Mouse (Mus musculus) large intestine, adult 2 months (tissue): Measurements from ENCODE around the gene Rhbdl1. TPM values are rescaled to one million over a fixed set of nuclear protein-coding genes. Genes with fewer than 3 reads are reported as not detected.
"Not testable (repeated sequence)": the region's sequence is repeated elsewhere in the genome, so short reads cannot be mapped to it uniquely, and the experiment has no call there.

ENCODE experiments used
- DNase-seq: peaks from one replicate; pipeline ENCODE4 v3.0.0-alpha.2; 2012; ENCODE audit warnings: low read depth, low spot score
- WGBS: fragments of 180-500 bp; shearing (Covaris S2); methylation state at CpG from one replicate; pipeline ENCODE4 v1.1.7; 2018; 5-methylcytosine and 5-hydroxymethylcytosine counted together
- polyA plus RNA-seq: library from polyadenylated mRNA; depleted of rRNA; stranded (reverse); fragments of >200 nt; gene quantifications from 2 replicates; pipeline ENCODE4 v1.2.3, GENCODE M21; 2012

Rhbdl1 gene
- polyA plus RNA-seq, 1 experiment = 4.1 TPM

DNA sequence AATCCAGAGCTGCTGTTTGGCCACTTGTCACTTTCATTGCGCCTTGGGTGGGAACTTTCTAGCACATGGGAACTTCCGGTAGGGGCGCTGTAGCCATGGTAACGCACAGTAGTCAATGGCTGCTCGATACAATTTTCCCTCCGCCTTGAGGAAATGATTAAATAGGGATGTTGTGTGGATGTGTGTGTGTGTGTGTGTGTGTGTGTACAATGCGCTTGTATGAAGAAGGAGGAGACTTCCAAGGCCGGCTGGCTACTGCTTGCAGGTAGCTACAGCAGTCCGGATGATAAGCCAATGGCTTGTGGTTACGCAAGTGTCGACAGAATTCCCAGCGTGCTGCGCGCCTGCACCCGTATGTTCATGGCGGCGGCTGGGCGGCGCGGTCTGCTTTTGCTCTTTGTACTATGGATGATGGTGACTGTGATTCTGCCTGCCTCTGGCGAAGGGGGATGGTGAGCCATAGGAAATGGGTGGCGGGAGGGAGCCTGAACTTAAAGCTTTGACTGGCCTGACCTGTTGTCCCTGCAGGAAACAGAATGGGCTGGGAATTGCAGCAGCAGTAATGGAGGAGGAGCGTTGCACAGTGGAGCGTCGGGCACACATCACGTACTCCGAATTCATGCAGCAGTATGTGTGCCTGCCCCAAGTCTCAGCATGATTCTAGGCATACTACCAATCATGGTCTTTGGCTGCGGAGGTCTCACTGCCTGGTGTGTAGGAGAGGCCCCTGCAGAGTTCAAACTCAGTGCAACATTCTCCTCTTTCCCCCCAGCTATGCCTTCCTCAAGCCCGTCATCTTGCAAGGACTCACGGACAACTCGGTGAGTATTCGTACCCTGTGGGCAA, 8.2 kb downstream of the Rhbdl1 start, which contains the start of gene Jmjd8:
Gene Jmjd8, plus strand, starts transcription at position 156 of the 846 bp plus-strand sequence.
- WGBS = under 1% methylated on average over 32 of the region's 32 CpGs
- DNase-seq = no peak

DNA sequence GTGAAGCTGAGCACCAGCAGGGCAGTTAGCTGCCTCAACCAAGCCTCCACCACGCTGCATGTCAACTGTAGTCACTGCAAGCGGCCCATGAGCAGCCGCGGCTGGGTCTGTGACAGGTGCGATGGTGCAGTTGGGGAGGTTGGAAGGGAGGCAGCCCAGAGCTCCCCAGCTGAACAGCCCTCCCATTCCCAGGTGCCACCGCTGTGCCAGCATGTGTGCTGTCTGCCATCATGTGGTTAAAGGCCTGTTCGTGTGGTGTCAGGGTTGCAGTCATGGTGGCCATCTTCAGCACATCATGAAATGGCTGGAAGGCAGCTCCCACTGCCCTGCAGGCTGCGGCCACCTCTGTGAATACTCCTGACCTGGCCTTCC, 8.9 kb downstream of the Rhbdl1 start:
- 79% methylated on average over 8 of the region's 8 CpGs for WGBS
- no peak for DNase-seq

DNA sequence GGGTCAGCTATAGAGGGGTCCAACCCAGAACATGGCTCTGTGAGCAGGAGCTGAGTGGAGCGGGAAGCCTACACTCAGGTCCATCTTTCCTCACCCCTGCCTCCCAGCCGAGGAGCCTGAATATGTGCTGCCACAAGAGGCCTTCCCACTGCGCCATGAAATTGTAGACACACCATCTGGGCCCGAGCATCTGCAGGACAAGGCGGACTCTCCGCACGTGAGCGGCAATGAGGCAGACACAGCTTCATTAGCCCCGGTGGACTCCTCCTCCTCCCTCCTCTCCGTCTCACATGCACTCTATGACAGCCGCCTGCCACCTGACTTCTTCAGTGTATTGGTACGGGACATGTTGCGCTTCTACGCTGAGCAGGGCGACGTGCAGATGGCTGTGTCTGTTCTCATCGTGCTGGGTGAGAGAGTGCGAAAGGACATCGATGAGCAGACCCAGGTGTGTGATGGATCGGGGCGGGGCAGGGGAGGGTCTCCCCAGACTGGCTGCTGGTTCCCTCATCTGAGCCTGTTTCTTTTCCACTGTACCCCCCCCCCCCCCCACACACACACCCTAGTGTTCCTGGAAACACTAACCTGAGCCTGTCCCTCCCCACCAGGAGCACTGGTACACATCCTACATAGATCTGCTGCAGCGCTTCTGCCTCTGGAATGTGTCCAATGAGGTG, 9.4 kb downstream of the Rhbdl1 start:
- 92% methylated on average over 22 of the region's 22 CpGs for WGBS
- no peak for DNase-seq

DNA sequence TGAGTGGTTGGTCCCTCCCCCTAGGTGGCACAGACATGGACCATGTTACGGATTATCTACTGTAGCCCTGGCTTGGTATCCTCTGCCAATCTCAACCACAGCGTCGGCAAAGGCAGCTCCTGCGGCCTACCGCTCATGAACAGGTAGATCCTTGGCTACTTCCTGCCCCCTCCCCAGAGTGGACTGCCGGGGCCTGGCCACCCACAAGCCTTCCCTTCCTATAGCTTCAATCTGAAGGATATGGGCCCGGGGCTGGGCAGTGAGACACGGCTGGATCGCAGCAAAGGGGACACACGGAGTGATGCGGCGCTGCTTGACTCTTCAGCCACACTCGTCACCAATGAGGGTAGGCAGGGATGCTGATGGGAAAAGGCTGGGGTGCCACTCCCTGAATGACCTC, 10.1 kb downstream of the Rhbdl1 start:
- no peak for DNase-seq
- WGBS = 92% methylated on average over 13 of the region's 13 CpGs

DNA sequence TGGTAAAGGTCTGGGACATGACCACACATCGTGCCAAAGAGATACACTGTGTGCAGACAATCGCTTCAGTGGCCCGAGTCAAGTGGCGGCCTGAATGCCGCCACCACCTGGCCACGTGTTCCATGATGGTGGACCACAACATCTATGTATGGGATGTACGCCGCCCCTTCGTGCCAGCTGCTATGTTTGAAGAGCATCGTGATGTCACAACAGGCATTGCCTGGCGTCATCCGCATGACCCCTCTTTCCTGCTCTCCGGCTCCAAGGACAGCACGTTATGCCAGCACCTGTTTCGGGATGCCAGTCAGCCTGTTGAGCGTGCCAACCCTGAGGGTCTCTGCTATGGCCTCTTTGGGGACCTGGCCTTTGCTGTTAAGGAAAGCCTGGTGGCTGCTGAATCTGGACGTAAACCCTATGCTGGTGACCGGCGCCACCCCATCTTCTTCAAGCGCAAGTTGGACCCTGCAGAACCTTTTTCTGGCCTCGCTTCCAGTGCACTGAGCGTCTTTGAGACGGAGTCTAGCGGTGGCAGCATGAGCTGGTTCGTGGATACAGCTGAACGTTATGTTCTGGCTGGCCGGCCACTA, 11.0 kb downstream of the Rhbdl1 start:
- no peak for DNase-seq
- 94% methylated on average over 27 of the region's 27 CpGs for WGBS

DNA sequence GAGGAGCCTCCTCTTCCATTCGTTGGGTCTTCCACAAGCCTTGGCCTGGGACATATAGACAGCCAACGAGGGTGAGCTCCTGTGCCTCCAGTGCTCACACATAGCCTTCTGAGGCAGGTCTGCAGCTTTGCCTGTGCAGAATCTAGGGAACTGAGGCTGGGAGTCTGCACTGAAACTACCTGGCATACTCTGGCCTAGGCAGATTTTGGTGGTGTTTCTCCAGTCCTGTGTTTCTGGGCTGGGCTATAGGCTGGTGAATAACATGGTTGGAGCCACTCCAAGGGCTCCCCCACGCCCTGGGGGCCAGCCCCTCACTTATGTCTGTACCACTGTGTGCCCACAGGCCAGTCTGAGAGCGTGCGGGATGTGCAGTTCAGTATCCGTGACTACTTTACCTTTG, 11.8 kb downstream of the Rhbdl1 start:
- DNase-seq = no peak
- 92% methylated on average over 6 of the region's 6 CpGs for WGBS

DNA sequence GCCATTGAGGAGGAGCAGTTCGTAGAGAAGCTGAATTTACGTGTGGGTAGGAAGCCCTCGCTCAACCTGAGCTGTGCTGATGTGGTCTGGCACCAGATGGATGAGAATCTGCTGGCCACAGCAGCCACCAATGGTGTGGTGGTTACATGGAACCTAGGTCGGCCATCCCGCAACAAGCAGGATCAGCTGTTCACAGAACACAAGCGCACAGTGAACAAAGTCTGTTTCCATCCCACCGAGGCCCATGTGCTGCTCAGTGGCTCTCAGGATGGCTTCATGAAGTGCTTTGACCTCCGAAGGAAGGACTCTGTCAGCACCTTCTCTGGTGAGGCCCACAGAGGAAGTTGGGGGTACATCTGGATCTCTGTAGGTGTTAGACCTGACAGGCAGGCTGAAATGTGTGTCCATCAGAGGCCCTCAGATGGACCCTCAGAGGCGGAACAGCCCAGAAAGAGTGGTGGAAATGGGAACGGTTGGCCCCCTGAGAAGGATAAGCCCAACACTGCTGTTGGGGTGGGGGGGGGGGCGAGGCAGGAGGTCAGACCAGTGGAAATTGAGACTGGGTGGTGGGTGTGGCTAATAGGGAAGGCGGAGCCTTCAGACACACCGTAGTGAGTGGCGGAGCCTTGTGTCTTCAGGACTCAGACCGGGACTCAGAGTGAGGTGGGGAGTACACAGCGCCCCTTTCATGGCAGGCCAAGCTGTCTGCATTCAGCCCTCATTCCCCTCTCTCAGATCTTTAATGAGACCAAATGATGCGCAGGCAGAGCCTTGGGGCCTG, 12.5 kb downstream of the Rhbdl1 start:
- no peak for DNase-seq
- WGBS = 71% methylated on average over 17 of the region's 17 CpGs

DNA sequence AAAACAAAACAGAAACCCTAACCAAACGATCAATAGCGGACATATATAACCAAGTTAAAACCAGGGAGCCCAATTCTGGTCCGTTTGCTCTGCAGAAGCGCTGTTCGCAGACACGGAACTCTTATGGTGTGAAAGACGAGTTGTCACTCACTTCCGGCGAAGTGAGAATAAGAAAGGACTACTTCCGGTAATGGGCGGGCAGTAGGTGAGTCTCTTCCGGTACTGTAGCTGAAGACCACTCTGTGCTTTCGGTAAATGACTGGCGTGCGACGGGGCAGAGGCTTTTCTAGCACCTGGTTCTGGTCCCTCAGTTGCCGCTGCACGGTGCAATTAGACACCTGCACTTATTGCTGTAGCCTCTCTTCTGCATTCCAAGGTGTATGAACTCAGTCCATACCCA, 13.6 kb downstream of the Rhbdl1 start, which contains the start of gene Wdr24:
Gene Wdr24, plus strand, starts transcription at position 176 of the 400 bp plus-strand sequence.
- under 1% methylated on average over 18 of the region's 18 CpGs for WGBS
- no peak for DNase-seq

DNA sequence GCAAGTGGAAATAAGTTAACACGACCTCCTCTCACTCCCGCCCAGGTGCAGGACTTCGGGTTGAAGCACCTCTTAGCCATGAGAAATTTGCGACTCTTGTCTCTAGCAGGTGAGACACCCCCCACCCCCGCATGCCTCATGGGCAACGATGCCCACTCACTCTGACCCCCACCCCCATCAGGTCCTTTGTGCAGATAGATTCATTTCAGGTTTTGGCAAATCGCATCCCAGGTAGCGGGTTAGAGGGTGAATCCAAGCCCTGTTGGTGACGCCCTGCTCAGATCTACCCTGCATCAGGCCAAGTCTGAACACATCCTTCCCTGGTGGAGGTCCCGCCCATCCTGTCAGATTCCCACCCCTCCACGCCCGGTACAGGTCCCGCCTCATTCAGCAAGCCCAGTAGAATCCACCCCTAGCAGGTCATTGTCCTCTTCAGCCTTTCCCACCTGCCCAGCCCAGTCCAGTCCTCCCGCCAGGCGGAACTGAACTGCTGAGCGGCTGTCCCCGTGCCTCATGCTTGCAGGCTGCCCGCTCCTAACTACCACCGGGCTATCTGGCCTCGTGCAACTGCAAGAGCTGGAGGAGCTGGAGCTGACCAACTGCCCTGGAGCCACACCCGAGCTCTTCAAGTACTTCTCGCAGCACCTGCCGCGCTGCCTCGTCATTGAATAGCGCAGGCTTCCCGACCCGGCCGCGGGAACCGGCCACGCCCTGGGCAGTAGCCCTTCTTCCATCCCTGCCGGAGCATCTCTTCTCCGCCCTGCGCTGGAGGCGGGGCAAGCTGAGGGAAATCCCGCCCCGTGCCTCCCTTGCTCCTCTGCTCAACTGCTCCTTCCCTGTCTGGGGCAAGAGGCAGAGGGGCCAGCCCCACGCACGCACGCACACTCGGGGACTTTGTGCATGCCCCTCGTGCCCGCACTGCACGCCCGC, 18.0 kb downstream of the Rhbdl1 start:
- 8% methylated on average over 46 of the region's 46 CpGs for WGBS
- DNase-seq = no peak

DNA sequence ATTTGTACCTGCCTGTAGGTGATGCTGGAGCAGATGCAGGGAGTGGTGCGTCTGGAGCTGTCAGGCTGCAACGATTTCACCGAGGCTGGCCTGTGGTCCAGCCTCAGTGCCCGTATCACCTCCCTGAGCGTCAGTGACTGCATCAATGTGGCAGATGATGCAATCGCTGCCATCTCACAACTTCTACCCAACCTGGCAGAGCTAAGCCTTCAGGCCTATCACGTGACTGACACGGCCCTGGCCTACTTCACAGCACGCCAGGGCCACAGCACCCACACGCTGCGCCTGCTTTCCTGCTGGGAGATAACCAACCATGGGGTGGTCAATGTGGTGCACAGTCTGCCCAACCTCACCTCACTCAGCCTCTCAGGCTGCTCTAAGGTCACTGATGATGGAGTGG, 19.4 kb downstream of the Rhbdl1 start:
- no peak for DNase-seq
- WGBS = 76% methylated on average over 11 of the region's 11 CpGs

DNA sequence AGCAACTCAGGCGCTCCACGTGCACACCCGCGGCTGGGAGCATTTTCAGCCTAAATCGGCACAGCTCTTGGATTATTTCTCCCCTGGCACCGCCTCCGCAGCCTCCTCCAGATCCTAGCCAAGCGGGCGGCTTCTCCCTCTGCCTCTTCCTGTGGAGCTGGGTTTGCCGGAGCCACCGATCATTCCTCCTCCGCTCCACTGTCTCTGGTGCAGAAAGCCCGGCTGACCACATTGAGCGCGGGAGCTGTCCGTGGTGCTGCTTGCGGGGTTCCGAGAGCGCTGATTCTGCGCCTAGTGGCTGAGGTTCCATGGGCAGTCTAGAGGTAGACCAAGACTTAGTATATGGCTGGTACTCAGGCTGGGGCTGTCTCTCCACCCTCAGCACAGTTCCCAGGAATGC, 23.6 kb downstream of the Rhbdl1 start:
- no peak for DNase-seq
- 4% methylated on average over 20 of the region's 20 CpGs for WGBS

DNA sequence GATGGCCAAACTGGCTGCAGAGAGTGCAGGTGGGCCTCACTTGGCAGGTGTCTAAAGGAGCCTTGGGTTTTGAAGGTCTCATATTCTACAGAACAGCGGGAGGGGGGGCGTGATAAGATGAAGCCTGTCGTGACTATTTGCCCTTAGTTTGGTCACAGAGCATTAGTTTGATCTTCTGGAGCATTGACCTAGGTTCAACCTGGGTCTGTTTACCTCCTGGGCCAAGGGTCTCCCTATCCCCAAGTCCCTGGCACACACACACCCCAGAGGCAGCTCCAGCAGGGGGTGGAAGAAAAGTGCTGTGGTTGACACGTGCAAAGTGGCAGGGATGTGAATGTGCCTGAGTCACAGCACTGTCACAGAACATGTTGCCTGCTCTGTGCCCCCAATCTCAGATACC, 26.2 kb downstream of the Rhbdl1 start:
- DNase-seq = no peak
- 67% methylated on average over 4 of the region's 4 CpGs for WGBS

DNA sequence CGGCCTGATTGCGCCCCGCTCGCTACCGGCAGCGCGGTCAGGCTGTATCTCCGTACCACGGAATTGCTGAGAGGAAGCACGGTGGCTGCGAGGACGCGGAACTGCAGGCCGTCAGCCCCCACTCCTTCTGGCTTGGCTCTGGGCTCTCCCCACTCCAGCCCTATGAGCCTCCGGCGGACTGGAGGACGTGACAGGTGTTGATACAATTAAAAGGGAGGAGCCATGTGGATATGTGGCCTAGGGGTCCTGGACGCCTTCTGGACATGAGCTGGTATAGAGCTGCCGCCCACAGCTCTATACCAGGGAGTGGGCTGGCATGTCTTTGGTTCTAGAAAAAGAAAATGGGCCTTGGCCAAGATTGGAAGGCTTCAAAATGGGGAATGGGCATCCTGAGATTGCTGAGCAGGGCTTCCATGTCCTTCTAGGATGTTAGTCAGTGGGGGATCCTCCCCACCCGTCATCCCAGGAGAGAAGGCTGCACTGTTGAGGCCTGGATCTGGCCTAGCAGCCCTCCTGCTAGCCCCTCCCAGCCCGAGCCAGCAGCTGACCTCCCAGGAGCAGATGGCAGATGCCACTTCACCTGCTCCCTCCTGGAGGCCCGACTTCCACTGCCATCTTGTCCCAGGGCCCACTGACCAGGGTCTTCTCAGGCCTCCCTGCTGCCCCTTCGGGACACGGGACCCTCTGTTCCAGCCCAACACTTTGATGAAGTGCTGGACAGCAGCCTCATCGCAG, 27.3 kb downstream of the Rhbdl1 start:
- DNase-seq = no peak
- WGBS = 16% methylated on average over 25 of the region's 25 CpGs

DNA sequence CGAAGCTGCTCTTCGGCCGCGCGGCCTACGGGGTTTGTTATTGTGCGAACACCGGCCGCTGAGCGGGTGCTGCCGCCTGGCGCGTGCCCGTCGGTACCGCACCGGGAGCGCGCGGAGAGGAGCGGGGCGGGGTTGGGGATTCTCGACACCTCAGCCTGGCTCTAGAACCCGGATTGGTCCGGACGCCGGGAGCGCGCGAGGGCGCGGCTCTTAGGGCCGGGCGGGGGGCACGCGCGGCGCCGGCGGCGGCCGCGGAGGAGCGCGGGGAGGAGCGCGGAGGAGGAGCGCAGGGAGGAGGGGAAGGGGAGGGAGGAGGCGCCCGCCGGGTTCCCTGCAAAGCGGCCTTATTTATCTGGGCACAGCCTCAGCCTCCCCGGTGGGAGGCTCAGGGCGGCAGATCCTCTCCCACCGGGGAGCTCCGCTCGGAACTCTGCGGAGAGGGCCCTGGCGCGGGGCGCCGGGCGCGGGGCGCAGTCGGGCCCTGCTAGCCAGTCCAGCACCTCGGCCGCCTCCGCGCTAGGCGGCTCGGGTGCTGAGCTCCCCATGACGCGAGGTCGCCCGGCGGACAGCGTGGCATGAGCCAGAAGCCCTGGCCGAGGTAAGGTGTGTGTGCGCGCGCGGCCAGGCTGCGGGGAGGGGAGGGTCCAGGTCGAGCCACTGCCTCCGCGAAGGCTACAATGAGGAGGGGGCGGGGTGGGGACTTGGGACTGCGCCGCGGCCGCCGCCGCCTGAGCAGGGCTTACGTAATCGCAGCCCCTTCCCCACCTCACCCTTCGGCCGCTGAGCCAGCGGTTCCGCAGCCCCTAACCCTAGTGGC, 28.1 kb downstream of the Rhbdl1 start, which contains the start of gene Fbxl16:
Gene Fbxl16, plus strand, starts transcription at position 297 of the 817 bp plus-strand sequence.
- 1% methylated on average over 87 of the region's 100 CpGs for WGBS

DNA sequence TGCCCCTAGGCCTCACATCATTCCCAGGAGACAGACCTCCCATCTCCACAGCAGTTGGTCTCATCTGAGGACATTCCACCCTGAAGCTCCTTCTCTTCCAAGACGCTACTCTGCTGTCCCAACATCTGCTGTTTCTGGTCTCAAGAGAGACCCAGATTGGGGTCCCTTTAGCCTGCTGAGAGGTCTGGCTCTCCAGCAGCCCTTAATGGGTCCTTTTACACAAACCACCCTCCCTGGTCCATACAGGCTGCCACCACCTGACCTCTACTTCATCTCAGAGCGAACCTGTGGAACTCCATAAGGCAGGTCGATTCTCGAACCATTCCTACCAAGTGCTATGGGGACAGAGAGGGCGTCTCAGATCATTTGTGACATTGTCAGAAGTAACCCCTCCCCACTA, 29.1 kb downstream of the Rhbdl1 start:
- 54% methylated on average over 5 of the region's 5 CpGs for WGBS
- DNase-seq = no peak

More for the DNA sequence above, 28.1 kb downstream of the Rhbdl1 start, which contains the start of gene Fbxl16:
- no peak for DNase-seq

DNA sequence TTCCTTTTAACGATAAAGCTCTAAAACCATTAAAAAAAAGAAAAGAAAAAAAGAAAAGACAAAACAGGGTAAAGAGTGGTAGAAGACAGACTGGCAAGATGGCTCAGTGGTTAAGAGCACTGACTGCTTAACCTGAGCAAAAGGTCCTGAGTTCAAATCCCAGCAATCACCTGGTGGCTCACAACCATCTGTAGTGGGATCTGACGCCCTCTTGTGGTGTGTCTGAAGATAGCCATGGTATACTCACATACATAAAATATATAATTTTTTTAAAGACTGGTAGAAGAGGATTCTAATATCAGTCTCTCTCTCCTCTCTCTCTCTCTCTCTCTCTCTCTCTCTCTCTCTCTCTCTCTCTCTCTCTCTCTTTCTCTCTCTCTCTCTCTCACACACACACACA, 29.6 kb downstream of the Rhbdl1 start:
- WGBS = 37% methylated on average over 2 of the region's 2 CpGs
- DNase-seq = not testable (repeated sequence)

DNA sequence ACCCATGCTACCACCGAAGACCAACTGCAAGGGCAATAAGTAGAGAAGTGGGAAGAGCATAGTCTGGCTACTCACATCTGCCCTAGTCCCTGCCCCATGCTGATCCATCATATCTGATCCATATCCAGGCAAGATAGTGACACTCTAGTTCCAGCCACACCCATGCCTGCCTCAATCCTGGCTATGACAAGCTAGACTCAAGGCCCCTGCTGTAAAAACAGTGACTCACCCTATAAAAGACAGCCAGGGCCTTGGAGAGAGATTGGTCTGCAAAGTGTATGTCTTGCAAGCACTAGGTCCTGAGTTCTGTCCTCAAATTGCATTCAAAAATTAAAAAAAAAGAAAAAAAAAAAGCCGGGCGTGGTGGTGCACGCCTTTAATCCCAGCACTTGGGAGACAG, 30.6 kb downstream of the Rhbdl1 start:
- no peak for DNase-seq
- 46% methylated on average over 4 of the region's 4 CpGs for WGBS
